Mouse (Mus musculus) midbrain, embryonic 15.5 days (tissue): Measurements from ENCODE around the gene Otud4. TPM values are rescaled to one million over a fixed set of nuclear protein-coding genes. Genes with fewer than 3 reads are reported as not detected.
"Not testable (repeated sequence)": the region's sequence is repeated elsewhere in the genome, so short reads cannot be mapped to it uniquely, and the experiment has no call there.

Experiments
- ATAC-seq: fragments of 200-750 bp; cut with Nextera tagmentation; replicated peaks from 2 replicates; pipeline ENCODE4 v1.8.0; 2017; ENCODE audit warnings: moderate TSS enrichment
- H3K27ac ChIP-seq: fragments of 300-500 bp; sonication (generic); 2 replicates; pipeline ENCODE4 v1.5.1; 2015; ENCODE audit warnings: mild to moderate bottlenecking, inconsistent platforms
- H3K27me3 ChIP-seq: fragments of 300-500 bp; sonication (generic); replicated peaks from 2 replicates; pipeline ENCODE4 v1.6.1; 2015; ENCODE audit warnings: inconsistent platforms
- H3K36me3 ChIP-seq: fragments of 300-500 bp; sonication (generic); replicated peaks from 2 replicates; pipeline ENCODE4 v1.6.1; 2015; ENCODE audit warnings: inconsistent platforms
- H3K4me1 ChIP-seq: fragments of 300-500 bp; sonication (generic); 2 replicates; pipeline ENCODE4 v1.6.1; 2015; ENCODE audit warnings: inconsistent platforms
- H3K4me2 ChIP-seq: fragments of 300-500 bp; sonication (generic); 2 replicates; pipeline ENCODE4 v1.6.1; 2015; ENCODE audit warnings: inconsistent platforms, mild to moderate bottlenecking, moderate library complexity
- H3K4me3 ChIP-seq: fragments of 300-500 bp; sonication (generic); 2 replicates; pipeline ENCODE4 v1.5.1; 2015; ENCODE audit warnings: mild to moderate bottlenecking, inconsistent platforms
- H3K9ac ChIP-seq: fragments of 300-500 bp; sonication (generic); 2 replicates; pipeline ENCODE4 v1.6.1; 2015; ENCODE audit warnings: mild to moderate bottlenecking, inconsistent platforms
- H3K9me3 ChIP-seq: fragments of 300-500 bp; sonication (generic); 2 replicates; pipeline ENCODE4 v1.6.1; 2016; ENCODE audit warnings: inconsistent platforms
- WGBS: fragments of 180-500 bp; shearing (Covaris S2); methylation state at CpG from one replicate; pipeline ENCODE4 v1.1.7; 2015; ENCODE audit warnings: mixed read lengths; 5-methylcytosine and 5-hydroxymethylcytosine counted together
- polyA plus RNA-seq: library from polyadenylated mRNA; unstranded; fragments of >200 nt; fragmentation: Nextera tagmentation; extraction: Ambion mirVana; gene quantifications from 2 replicates; pipeline ENCODE4 v1.2.1, GENCODE M21; 2015

Gene Otud4
- polyA plus RNA-seq, 1 experiment from 2014 or later, result 10.6 TPM

DNA sequence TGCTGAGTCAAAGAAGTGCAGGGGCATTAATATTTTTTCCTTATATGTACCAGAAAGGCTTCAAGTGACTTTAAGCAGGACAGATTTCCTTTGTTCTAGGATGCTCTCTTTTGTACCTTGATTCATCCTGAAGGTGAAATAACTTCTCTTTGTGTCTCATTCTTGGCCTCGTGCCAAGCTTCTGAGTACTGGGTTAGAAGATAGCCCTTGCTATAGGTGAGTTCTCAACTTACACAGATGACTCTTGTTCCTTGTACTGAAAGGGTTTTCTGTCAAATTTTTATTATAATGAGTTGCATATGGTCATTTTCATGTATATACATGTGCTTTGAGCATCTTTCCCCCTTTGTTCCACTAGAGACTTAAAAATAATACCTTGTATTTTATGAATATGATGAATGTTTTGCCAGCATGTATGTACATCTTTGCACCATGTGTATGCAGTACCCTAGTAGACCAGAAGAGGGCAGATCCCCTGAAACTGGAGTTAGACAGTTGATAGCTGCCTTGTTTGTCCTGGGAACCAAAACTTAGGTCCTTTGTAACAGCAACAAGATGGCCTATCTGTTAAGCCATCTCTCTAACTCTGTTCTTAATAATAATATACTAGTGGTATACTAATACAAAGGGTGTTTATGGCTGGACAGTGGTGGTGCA, 10.9 kb downstream of the Otud4 start:
- Histone ChIP-seq H3K4me1 (no peaks in the 10 kb centered on the region), H3K4me3 (no peak overlapping the region), H3K27ac (no peak overlapping the region), H3K9ac (no peak overlapping the region), H3K27me3 (no peaks in the 10 kb centered on the region), H3K9me3 (no peaks in the 10 kb centered on the region), H3K4me2 (no peak overlapping the region), H3K36me3 (peaks cover 2% of the 10 kb centered on the region; the same call in 1 of the 2 replicates)
- 87% methylated on average over 1 of the region's 1 CpGs for WGBS
- no peak for ATAC-seq

- ATAC-seq, result no peak
- H3K27ac ChIP-seq, result no peak overlapping the region
- WGBS, result 94% methylated on average over 4 of the region's 4 CpGs
Observed at GRCm38 (mm10) chr8:79653736-79654135, 14.3 kb downstream of the Otud4 start.

DNA sequence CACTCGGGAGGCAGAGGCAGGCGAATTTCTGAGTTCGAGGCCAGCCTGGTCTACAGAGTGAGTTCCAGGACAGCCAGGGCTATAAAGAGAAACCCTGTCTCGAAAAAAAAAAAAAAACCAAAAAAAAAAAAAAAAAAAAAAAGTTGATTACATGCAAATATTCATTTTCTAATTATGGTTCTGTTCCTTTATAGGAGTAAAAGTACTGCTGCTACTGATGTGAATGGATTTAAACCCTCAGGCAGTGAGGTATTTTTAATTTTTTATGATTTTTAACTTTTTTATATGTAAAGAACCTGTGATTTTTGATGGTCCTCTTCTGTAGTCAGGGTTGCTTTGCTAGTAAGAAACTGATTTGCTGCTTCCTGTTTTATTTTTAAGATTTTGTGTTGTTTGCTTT, 19.3 kb downstream of the Otud4 start:
- not testable (repeated sequence) for H3K4me1 ChIP-seq, H3K27me3 ChIP-seq, H3K4me2 ChIP-seq, H3K9me3 ChIP-seq, ATAC-seq, H3K27ac ChIP-seq, H3K4me3 ChIP-seq, H3K9ac ChIP-seq
- WGBS, result 85% methylated on average over 4 of the region's 4 CpGs
- H3K36me3 ChIP-seq, result peaks cover 14% of the 10 kb centered on the region; the same call in 1 of the 2 replicates

More at GRCm38 (mm10) chr8:79653736-79654135, 14.3 kb downstream of the Otud4 start:
- no peak overlapping the region for H3K4me3 ChIP-seq
- H3K36me3 ChIP-seq, result no peaks in the 10 kb centered on the region; the same call in 1 of the 2 replicates
- H3K9ac ChIP-seq, result no peak overlapping the region
- H3K27me3 ChIP-seq, result no peaks in the 10 kb centered on the region
- no peak overlapping the region for H3K4me2 ChIP-seq
- H3K9me3 ChIP-seq, result no peaks in the 10 kb centered on the region
- no peaks in the 10 kb centered on the region for H3K4me1 ChIP-seq

- WGBS, result 90% methylated on average over 4 of the region's 4 CpGs
- Histone ChIP-seq H3K9me3 (no peaks in the 10 kb centered on the region), H3K4me1 (peaks cover 4% of the 10 kb centered on the region; the same call in 1 of the 2 replicates), H3K36me3 (peaks cover 17% of the 10 kb centered on the region), H3K4me3 (no peak overlapping the region), H3K4me2 (no peak overlapping the region), H3K9ac (no peak overlapping the region), H3K27ac (no peak overlapping the region), H3K27me3 (no peaks in the 10 kb centered on the region)
- no peak for ATAC-seq
Observed at GRCm38 (mm10) chr8:79676461-79676860, 37.0 kb downstream of the Otud4 start.

- WGBS, result 66% methylated on average over 5 of the region's 5 CpGs
- no peak overlapping the region for H3K9ac ChIP-seq
Observed at GRCm38 (mm10) chr8:79679005-79679404, 39.6 kb downstream of the Otud4 start.

DNA sequence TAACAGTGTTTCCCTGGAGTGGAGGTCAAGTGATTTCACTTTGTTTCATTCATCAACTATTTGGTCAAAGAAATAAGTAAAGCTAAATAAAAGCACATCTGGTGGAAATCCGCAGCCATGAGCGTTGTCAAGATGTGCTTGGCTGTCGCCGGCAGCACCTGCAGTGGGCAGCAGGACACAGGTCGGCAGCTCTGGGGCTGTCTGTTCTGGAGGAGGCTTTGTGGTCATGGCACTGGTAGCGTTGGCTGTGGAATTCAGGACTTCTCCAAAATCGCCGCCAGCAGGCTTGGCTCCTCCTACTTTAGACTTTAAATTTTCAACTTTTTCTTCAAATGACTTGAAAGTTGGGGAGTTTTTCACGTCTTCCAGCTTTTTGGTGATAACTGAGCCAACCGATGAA, 40.7 kb downstream of the Otud4 start:
- H3K27ac ChIP-seq, H3K4me1 ChIP-seq, H3K4me3 ChIP-seq, H3K27me3 ChIP-seq, H3K9me3 ChIP-seq, H3K9ac ChIP-seq, ATAC-seq: not testable (repeated sequence)
- 46% methylated on average over 10 of the region's 10 CpGs for WGBS
- H3K4me2 ChIP-seq, result peak overlapping the region; percentile 49
- H3K36me3 ChIP-seq, result peaks cover 15% of the 10 kb centered on the region

More at GRCm38 (mm10) chr8:79679005-79679404, 39.6 kb downstream of the Otud4 start:
- Histone ChIP-seq H3K27me3 (no peaks in the 10 kb centered on the region), H3K4me1 (peaks cover 4% of the 10 kb centered on the region; the same call in 1 of the 2 replicates), H3K36me3 (peaks cover 9% of the 10 kb centered on the region), H3K9me3 (no peaks in the 10 kb centered on the region), H3K4me3 (no peak overlapping the region), H3K27ac (no peak overlapping the region), H3K4me2 (no peak overlapping the region)
- no peak for ATAC-seq

GRCm38 (mm10) chr8:79680555-79680954, 41.1 kb downstream of the Otud4 start:
- Histone ChIP-seq H3K4me2 (peak overlapping the region; percentile 49), H3K36me3 (peaks cover 15% of the 10 kb centered on the region), H3K4me1 (peaks cover 4% of the 10 kb centered on the region; the same call in 1 of the 2 replicates), H3K9me3 (no peaks in the 10 kb centered on the region), H3K27me3 (no peaks in the 10 kb centered on the region), H3K27ac (no peak overlapping the region), H3K9ac (no peak overlapping the region), H3K4me3 (peak overlapping the region; percentile 29)
- ATAC-seq, result peak; percentile 50; the same call in 1 of the 2 replicates
- 12% methylated on average over 34 of the region's 34 CpGs for WGBS

GRCm38 (mm10) chr8:79680965-79681364, 41.5 kb downstream of the Otud4 start:
- 44% methylated on average over 2 of the region's 2 CpGs for WGBS
- ATAC-seq, result peak; percentile 65; the same call in 1 of the 2 replicates

GRCm38 (mm10) chr8:79685927-79686326, 46.5 kb downstream of the Otud4 start:
- not testable (repeated sequence) for H3K4me2 ChIP-seq, H3K4me3 ChIP-seq, H3K9me3 ChIP-seq, H3K27me3 ChIP-seq, H3K9ac ChIP-seq, ATAC-seq, H3K4me1 ChIP-seq, H3K27ac ChIP-seq
- WGBS, result 97% methylated on average over 5 of the region's 5 CpGs
- peaks cover 44% of the 10 kb centered on the region for H3K36me3 ChIP-seq

More at GRCm38 (mm10) chr8:79680965-79681364, 41.5 kb downstream of the Otud4 start:
- Histone ChIP-seq H3K4me2 (peak overlapping the region; percentile 49), H3K9me3 (no peaks in the 10 kb centered on the region), H3K4me1 (peaks cover 4% of the 10 kb centered on the region; the same call in 1 of the 2 replicates), H3K27ac (no peak overlapping the region), H3K27me3 (no peaks in the 10 kb centered on the region), H3K36me3 (peaks cover 15% of the 10 kb centered on the region), H3K9ac (no peak overlapping the region), H3K4me3 (peak overlapping the region; percentile 29)

DNA sequence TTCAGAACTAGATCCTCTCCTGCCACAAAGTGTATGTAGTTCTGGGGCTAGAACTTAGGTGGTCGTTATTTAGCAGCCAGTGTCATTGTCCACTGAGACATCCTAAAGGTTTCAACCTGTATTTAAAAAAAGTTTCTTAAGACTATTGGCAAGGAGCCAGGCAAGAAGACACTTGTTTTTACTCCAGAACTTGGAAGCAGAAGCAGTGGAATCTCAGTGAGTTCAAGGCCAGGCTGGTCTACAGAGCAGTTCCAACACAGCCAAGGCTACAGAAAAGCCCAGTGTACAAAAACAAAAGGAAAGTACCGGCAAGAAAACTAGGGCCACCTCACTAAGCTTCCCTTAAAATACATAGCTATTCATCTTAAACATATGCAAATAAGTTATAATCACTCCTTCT, 53.1 kb downstream of the Otud4 start:
- no peaks in the 10 kb centered on the region for H3K9me3 ChIP-seq
- no peak for ATAC-seq
- peaks cover 54% of the 10 kb centered on the region for H3K36me3 ChIP-seq
- 87% methylated on average over 2 of the region's 2 CpGs for WGBS
- no peaks in the 10 kb centered on the region for H3K4me1 ChIP-seq
- H3K27me3 ChIP-seq, result no peaks in the 10 kb centered on the region
- H3K9ac ChIP-seq, result no peak overlapping the region
- no peak overlapping the region for H3K27ac ChIP-seq
- H3K4me3 ChIP-seq, result no peak overlapping the region
- H3K4me2 ChIP-seq, result no peak overlapping the region

DNA sequence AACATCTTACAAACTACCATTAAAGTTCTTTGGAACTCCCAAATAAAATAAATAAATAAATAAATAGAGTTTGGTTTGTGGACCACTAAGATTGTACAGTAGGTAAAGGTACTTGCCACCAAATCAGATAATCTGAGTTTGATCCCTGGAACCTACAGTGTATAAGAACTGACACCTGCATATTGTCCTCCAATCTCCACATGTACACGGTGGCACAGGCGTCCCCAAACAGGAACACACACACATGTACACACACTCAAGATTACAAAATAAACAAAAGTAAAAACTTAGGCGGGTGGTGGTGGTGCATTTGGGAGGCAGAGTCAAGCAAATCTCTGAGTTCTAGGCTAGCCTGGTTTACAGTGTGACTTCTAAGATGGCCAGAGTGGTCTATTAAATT, 67.3 kb downstream of the Otud4 start:
- Histone ChIP-seq H3K9ac (no peak overlapping the region), H3K4me1 (peaks cover 7% of the 10 kb centered on the region; the same call in 1 of the 2 replicates), H3K4me3 (no peak overlapping the region), H3K27ac (no peak overlapping the region), H3K27me3 (no peaks in the 10 kb centered on the region), H3K9me3 (no peaks in the 10 kb centered on the region), H3K36me3 (peaks cover 36% of the 10 kb centered on the region), H3K4me2 (no peak overlapping the region)
- 95% methylated on average over 3 of the region's 3 CpGs for WGBS
- no peak for ATAC-seq

DNA sequence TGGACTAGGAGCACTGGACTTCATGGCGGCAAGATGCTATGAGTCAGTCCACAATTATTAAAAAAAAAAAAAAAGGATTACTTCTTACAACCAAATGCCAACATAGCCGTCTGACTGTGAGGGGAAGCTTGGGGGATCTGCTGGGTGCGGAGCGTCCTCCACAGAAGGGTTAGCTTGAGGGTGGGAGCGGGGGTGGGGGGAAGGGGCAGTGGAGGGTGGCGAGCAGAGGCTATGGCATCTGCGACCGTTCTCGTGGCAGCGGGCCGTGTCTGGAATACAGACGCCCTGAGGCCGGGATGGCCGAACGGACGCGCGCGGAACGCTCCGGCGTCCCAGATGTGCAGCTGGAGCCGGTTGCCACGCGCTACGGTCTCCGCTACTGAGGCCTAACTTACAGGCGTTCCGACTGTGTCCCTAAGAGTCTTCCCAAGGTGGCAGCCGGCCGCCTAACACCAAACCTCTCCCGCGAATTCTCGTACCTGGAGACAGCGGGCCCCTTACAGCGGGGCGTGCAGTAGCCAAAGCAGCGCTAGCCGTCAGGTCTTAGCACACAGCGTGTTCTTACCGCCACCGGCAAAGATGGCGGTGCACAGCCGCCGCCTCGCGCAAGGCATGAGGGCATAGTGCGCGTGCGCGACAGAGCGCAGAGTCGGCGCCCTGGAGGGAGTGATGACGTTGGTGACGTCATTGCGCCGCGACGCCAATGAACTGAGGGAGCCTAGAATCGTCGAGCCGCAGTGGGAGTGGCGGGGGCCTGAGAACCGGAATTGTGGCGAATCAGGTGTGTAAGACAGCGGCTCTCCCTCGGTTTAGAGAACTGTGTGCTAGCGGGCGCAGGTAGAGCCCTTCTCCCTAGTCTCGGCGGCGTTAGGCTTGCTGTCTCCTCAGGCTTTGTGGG, 71.9 kb downstream of the Otud4 start, which contains the start of the genes Abce1 and Anapc10:
Abce1 (minus strand) TSS at position 677 of the 898 bp plus-strand sequence.
Anapc10 (plus strand) TSS at position 757 of the 898 bp plus-strand sequence.
- H3K9ac ChIP-seq, result peak within 1 kb of the TSS; percentile 74
- H3K27ac ChIP-seq, result peak within 1 kb of the TSS; percentile 90
- peaks cover 16% of the 10 kb centered on the region for H3K4me1 ChIP-seq
- ATAC-seq, result peak; percentile 98
- H3K9me3 ChIP-seq, result no peaks in the 10 kb centered on the region
- H3K27me3 ChIP-seq, result no peaks in the 10 kb centered on the region
- WGBS, result under 1% methylated on average over 73 of the region's 73 CpGs
- peak within 1 kb of the TSS; percentile 89 for H3K4me2 ChIP-seq
- H3K4me3 ChIP-seq, result peak within 1 kb of the TSS; percentile 90
- H3K36me3 ChIP-seq, result peaks cover 4% of the 10 kb centered on the region; the same call in 1 of the 2 replicates
